Mouse (Mus musculus) Patski (cell line): ENCODE measurements at regions not wholly inside any gene's neighbourhood (a gene's known extent, or its start where the extent isn't known, plus 50 kb on each side); places are given as distances from the start of the nearest gene placed in this dataset.
"Not testable (repeated sequence)": the region's sequence is repeated elsewhere in the genome, so short reads cannot be mapped to it uniquely, and the experiment has no call there.

Source experiments
- ATAC-seq: fragments of 100-300 bp; one replicate; pipeline ENCODE4 v1.8.0; 2021
- CTCF ChIA-PET: fragments of 350-600 bp; sonication (Branson Sonifier 250); formaldehyde crosslinking; loops from one replicate; lab custom pipeline; 2022; ENCODE audit warnings: inconsistent platforms; lab: Charles Lee
- POLR2A ChIA-PET: fragments of 350-600 bp; sonication (Branson Sonifier 250); formaldehyde crosslinking; loops from one replicate; lab custom pipeline; 2022; ENCODE audit warnings: antibody characterized with exemption, inconsistent platforms; lab: Charles Lee
- DNase-seq: peaks from one replicate; pipeline ENCODE4 v3.0.0-alpha.2; 2011; ENCODE audit warnings: low read depth, low spot score
- H3K27me3 ChIP-seq: fragments of 371-371 bp; one replicate; pipeline ENCODE4 v1.5.1; 2021
- CTCF ChIP-seq: fragments of 100-300 bp; IDR thresholded peaks from one replicate; pipeline ENCODE4 v1.5.1; 2021
- in situ Hi-C: fragments of 300-500 bp; cut with MboI; formaldehyde crosslinking; loops from 3 replicates; pipeline ENCODE4 v1.11.1; 2018; ENCODE audit warnings: low pct_unique_long_range_greater_than_20kb, mixed read lengths

DNA sequence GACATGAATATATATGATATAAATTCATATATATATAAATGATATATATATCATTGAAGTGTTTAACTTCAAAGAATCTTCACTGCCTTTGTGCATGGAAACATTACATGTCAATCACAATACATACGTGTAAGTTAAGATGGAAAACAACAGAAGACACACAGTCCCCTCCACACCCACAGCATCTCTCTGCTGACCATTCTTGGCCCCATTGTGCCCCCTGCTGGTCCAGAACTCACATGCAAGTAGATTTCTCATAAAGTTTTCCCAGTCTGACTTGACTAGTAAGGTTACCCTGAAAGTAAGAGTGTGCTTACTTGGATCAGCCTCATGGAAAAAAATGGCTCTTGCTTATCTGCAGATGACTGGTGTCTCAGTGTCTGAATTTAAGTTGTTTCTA lies 926.3 kb upstream of the Zfp386 start:
- no peak for TF ChIP-seq CTCF
- DNase-seq (no peak), ATAC-seq (no peak)
- in situ Hi-C loops: no loop called here
- ChIA-PET CTCF (no interaction called here), POLR2A (no interaction called here)
- H3K27me3 ChIP-seq: no peaks in the 10 kb centered on the region

DNA sequence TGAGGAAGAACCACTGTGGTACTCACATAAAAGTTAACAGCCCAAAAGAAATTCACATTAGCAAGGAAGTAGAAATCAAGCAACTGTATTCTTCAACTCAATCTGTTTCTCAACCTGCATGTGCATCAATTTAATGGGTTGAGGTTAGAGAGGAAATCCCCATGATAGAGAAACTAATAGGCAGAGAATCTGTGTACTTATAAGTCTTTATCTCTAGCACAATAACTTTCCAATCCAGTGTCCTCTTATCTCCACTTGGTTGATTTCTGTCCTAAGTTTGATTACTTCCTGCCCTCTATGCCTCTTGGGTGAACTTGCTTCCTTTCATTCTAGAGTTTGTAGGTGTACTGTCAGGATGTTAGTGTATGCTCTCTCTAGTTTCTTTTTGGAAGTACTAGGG lies 925.6 kb upstream of the Zfp386 start:
- no peaks in the 10 kb centered on the region for H3K27me3 ChIP-seq
- CTCF ChIA-PET: no interaction called here
- in situ Hi-C loops: no loop called here
- ATAC-seq (no peak), DNase-seq (no peak)
- TF ChIP-seq CTCF: no peak
- POLR2A ChIA-PET: no interaction called here

GRCm38 (mm10) chr12:115132930-115133329 lies 914.6 kb upstream of the Zfp386 start:
- H3K27me3 ChIP-seq, POLR2A ChIA-PET, CTCF ChIA-PET, ATAC-seq, in situ Hi-C loops, DNase-seq: not testable (repeated sequence)

GRCm38 (mm10) chr12:115145407-115145806 lies 902.1 kb upstream of the Zfp386 start:
- CTCF ChIA-PET, ATAC-seq, H3K27me3 ChIP-seq, in situ Hi-C loops, DNase-seq, POLR2A ChIA-PET: not testable (repeated sequence)

- H3K27me3 ChIP-seq, ATAC-seq, POLR2A ChIA-PET, in situ Hi-C loops, CTCF ChIA-PET, DNase-seq: not testable (repeated sequence)
Observed at GRCm38 (mm10) chr12:115146471-115146870, 901.1 kb upstream of the Zfp386 start.

DNA sequence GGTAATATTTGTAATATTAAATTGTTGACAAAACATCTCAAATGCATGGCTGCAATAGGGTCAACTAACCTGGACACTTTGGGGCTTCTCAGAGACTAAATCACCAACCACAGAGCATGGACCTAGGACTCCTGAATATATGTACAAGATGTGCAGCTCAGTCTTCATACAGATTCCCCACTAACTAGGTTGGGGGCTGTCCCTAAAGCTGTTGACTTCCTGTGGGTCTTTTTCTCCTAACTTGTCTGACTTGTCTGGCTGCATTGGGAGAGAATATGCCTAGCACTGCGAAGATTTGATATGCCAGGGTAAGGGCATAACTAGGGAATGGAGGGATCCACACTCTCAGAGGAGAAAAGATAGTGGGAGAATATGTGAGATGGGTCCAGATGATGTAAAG lies 895.6 kb upstream of the Zfp386 start:
- POLR2A ChIA-PET, CTCF ChIA-PET, DNase-seq, in situ Hi-C loops, ATAC-seq, H3K27me3 ChIP-seq: not testable (repeated sequence)

DNA sequence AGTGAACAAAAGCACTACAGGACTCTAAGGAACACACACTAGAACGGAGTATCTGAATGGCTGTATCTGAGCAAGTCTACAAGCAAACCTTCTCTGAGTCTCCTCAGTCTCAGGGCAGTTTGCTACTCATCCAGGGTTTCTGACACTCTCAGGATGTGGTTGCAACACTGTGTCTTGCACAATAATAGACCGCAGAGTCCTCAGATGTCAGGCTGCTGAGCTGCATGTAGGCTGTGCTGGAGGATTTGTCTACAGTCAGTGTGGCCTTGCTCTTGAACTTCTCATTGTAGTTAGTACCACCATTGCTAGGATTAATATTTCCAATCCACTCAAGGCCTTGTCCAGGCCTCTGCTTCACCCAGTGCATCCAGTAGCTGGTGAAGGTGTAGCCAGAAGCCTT lies 889.3 kb upstream of the Zfp386 start:
- POLR2A ChIA-PET, ATAC-seq, in situ Hi-C loops, H3K27me3 ChIP-seq, CTCF ChIA-PET, DNase-seq: not testable (repeated sequence)

DNA sequence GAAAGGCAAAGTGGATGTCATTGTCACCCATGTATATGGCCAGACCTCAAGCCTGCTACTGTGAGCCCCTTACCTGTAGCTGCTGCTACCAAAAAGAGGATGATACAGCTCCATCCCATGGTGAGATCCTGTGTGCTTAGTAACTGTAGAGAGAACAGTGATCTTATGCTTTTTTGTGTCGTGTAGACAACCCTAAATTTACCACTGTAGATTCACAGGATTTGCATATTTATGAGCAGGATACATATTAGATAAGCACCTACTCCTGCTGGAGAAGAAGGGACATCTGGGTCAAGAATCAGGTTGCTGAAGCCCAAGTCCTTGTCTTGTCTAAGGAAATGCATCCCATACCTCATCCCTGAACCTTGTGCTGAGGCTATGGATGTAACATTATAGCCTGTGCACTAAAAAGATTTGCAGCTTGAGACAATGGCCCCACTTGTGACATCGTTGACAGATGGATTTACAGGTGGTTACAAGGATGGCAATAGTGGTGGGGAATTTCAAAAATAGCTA lies 888.7 kb upstream of the Zfp386 start:
- ATAC-seq, POLR2A ChIA-PET, CTCF ChIA-PET, in situ Hi-C loops, DNase-seq, H3K27me3 ChIP-seq: not testable (repeated sequence)

DNA sequence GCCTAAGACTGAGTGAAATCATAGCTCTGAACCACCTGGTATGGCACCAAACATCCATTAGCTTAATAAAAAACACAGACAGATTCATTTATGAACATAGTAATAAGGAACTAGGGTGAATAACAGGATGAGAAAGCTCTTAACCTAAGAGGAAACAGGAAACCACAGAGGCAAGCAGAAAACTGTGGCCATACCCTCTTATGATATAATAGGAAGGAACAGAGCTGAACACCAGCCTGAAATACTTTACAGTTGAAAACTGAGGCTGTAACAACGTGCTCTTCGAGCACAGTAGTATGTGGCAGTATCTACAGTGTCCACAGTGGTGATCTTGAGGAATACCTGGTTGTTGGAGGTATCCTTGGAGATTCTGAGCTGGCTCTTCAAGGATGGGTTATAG lies 882.0 kb upstream of the Zfp386 start:
- CTCF ChIA-PET, ATAC-seq, in situ Hi-C loops, POLR2A ChIA-PET, DNase-seq, H3K27me3 ChIP-seq: not testable (repeated sequence)

GRCm38 (mm10) chr12:115166006-115166405 lies 881.5 kb upstream of the Zfp386 start:
- POLR2A ChIA-PET, H3K27me3 ChIP-seq, ATAC-seq, CTCF ChIA-PET, DNase-seq, in situ Hi-C loops: not testable (repeated sequence)

GRCm38 (mm10) chr12:115193482-115194103 lies 853.9 kb upstream of the Zfp386 start:
- no peaks in the 10 kb centered on the region for H3K27me3 ChIP-seq
- CTCF ChIA-PET: no interaction called here
- in situ Hi-C loops: no loop called here
- ATAC-seq (no peak), DNase-seq (no peak)
- POLR2A ChIA-PET: no interaction called here
- TF ChIP-seq CTCF: no peak
